Mouse (Mus musculus): ENCODE data around the gene March8. TPM values are rescaled to one million over a fixed set of nuclear protein-coding genes. Genes with fewer than 3 reads are reported as not detected.

Gene March8
- polyA plus RNA-seq, 1 experiment from 2014 or later: 29.4 TPM

- Histone ChIP-seq H3K4me2 (replicated peaks; ENCODE audit: low read depth) (no peak overlapping the region), H3K9me3 (ENCODE audit: control insufficient read depth) (no peaks in the 10 kb centered on the region), H3K36me3 (ENCODE audit: control insufficient read depth, insufficient read depth) (no peaks in the 10 kb centered on the region), H3K27me3 (replicated peaks; ENCODE audit: control insufficient read depth, insufficient read depth, low read length) (no peaks in the 10 kb centered on the region), H3K4me1 (replicated peaks; ENCODE audit: control insufficient read depth, insufficient read depth, low read length) (no peaks in the 10 kb centered on the region), H3K4me3 (ENCODE audit: low read depth, low read length) (no peak overlapping the region), H3K27ac (ENCODE audit: low read depth, low read length) (no peak overlapping the region), H3K9ac (ENCODE audit: low read depth, low read length) (no peak overlapping the region)
- WGBS: 40% methylated on average over 2 of the region's 2 CpGs
- no peak for ATAC-seq
- peak; percentile 68 for TF ChIP-seq CTCF (IDR thresholded peaks at IDR 0.05; ENCODE audit: low read depth)
Measured at GRCm38 (mm10) chr6:116423664-116424063, 85.8 kb downstream of the March8 start.

GRCm38 (mm10) chr6:116427552-116427951, 89.7 kb downstream of the March8 start:
- no peak overlapping the region for H3K4me2 ChIP-seq (replicated peaks; ENCODE audit: low read depth)
- no peaks in the 10 kb centered on the region for H3K4me1 ChIP-seq (replicated peaks; ENCODE audit: control insufficient read depth, insufficient read depth, low read length)
- H3K27ac ChIP-seq (ENCODE audit: low read depth, low read length): no peak overlapping the region
- no peak for ATAC-seq
- no peak overlapping the region for H3K9ac ChIP-seq (ENCODE audit: low read depth, low read length)
- H3K36me3 ChIP-seq (ENCODE audit: control insufficient read depth, insufficient read depth): no peaks in the 10 kb centered on the region
- no peak overlapping the region for H3K4me3 ChIP-seq (ENCODE audit: low read depth, low read length)
- no peaks in the 10 kb centered on the region for H3K27me3 ChIP-seq (replicated peaks; ENCODE audit: control insufficient read depth, insufficient read depth, low read length)
- WGBS: 74% methylated on average over 3 of the region's 3 CpGs
- TF ChIP-seq CTCF (IDR thresholded peaks at IDR 0.05; ENCODE audit: low read depth): no peak
- H3K9me3 ChIP-seq (ENCODE audit: control insufficient read depth): no peaks in the 10 kb centered on the region

GRCm38 (mm10) chr6:116428282-116428681, 90.5 kb downstream of the March8 start:
- H3K4me3 ChIP-seq (ENCODE audit: low read depth, low read length): no peak overlapping the region
- H3K27me3 ChIP-seq (replicated peaks; ENCODE audit: control insufficient read depth, insufficient read depth, low read length): no peaks in the 10 kb centered on the region
- H3K36me3 ChIP-seq (ENCODE audit: control insufficient read depth, insufficient read depth): no peaks in the 10 kb centered on the region
- H3K9ac ChIP-seq (ENCODE audit: low read depth, low read length): no peak overlapping the region
- 56% methylated on average over 5 of the region's 5 CpGs for WGBS
- TF ChIP-seq CTCF (IDR thresholded peaks at IDR 0.05; ENCODE audit: low read depth): peak; percentile 69
- H3K27ac ChIP-seq (ENCODE audit: low read depth, low read length): no peak overlapping the region
- no peak for ATAC-seq
- no peaks in the 10 kb centered on the region for H3K4me1 ChIP-seq (replicated peaks; ENCODE audit: control insufficient read depth, insufficient read depth, low read length)
- no peak overlapping the region for H3K4me2 ChIP-seq (replicated peaks; ENCODE audit: low read depth)
- no peaks in the 10 kb centered on the region for H3K9me3 ChIP-seq (ENCODE audit: control insufficient read depth)

- H3K9me3 ChIP-seq (ENCODE audit: control insufficient read depth): no peaks in the 10 kb centered on the region
- H3K36me3 ChIP-seq (ENCODE audit: control insufficient read depth, insufficient read depth): no peaks in the 10 kb centered on the region
- 77% methylated on average over 6 of the region's 6 CpGs for WGBS
- H3K27ac ChIP-seq (ENCODE audit: low read depth, low read length): no peak overlapping the region
- TF ChIP-seq CTCF (IDR thresholded peaks at IDR 0.05; ENCODE audit: low read depth): no peak
- no peaks in the 10 kb centered on the region for H3K27me3 ChIP-seq (replicated peaks; ENCODE audit: control insufficient read depth, insufficient read depth, low read length)
- ATAC-seq: no peak
- H3K4me2 ChIP-seq (replicated peaks; ENCODE audit: low read depth): no peak overlapping the region
- H3K9ac ChIP-seq (ENCODE audit: low read depth, low read length): no peak overlapping the region
- no peak overlapping the region for H3K4me3 ChIP-seq (ENCODE audit: low read depth, low read length)
- no peaks in the 10 kb centered on the region for H3K4me1 ChIP-seq (replicated peaks; ENCODE audit: control insufficient read depth, insufficient read depth, low read length)
Measured at GRCm38 (mm10) chr6:116438864-116439263, 101.0 kb downstream of the March8 start.

- WGBS: 75% methylated on average over 6 of the region's 6 CpGs
Measured at GRCm38 (mm10) chr6:116439531-116439930, 101.7 kb downstream of the March8 start.

GRCm38 (mm10) chr6:116440447-116440846, 102.6 kb downstream of the March8 start:
- Histone ChIP-seq H3K4me2 (replicated peaks; ENCODE audit: low read depth) (no peak overlapping the region), H3K9ac (ENCODE audit: low read depth, low read length) (no peak overlapping the region), H3K27me3 (replicated peaks; ENCODE audit: control insufficient read depth, insufficient read depth, low read length) (no peaks in the 10 kb centered on the region), H3K9me3 (ENCODE audit: control insufficient read depth) (no peaks in the 10 kb centered on the region), H3K36me3 (ENCODE audit: control insufficient read depth, insufficient read depth) (no peaks in the 10 kb centered on the region), H3K4me1 (replicated peaks; ENCODE audit: control insufficient read depth, insufficient read depth, low read length) (no peaks in the 10 kb centered on the region), H3K4me3 (ENCODE audit: low read depth, low read length) (no peak overlapping the region), H3K27ac (ENCODE audit: low read depth, low read length) (no peak overlapping the region)
- 75% methylated on average over 4 of the region's 4 CpGs for WGBS
- no peak for TF ChIP-seq CTCF (IDR thresholded peaks at IDR 0.05; ENCODE audit: low read depth)
- no peak for ATAC-seq

More at GRCm38 (mm10) chr6:116439531-116439930, 101.7 kb downstream of the March8 start:
- H3K4me3 ChIP-seq (ENCODE audit: low read depth, low read length): no peak overlapping the region
- no peak overlapping the region for H3K4me2 ChIP-seq (replicated peaks; ENCODE audit: low read depth)
- H3K4me1 ChIP-seq (replicated peaks; ENCODE audit: control insufficient read depth, insufficient read depth, low read length): no peaks in the 10 kb centered on the region
- H3K27me3 ChIP-seq (replicated peaks; ENCODE audit: control insufficient read depth, insufficient read depth, low read length): no peaks in the 10 kb centered on the region
- no peaks in the 10 kb centered on the region for H3K9me3 ChIP-seq (ENCODE audit: control insufficient read depth)
- TF ChIP-seq CTCF (IDR thresholded peaks at IDR 0.05; ENCODE audit: low read depth): no peak
- no peak overlapping the region for H3K9ac ChIP-seq (ENCODE audit: low read depth, low read length)
- no peak for ATAC-seq
- H3K36me3 ChIP-seq (ENCODE audit: control insufficient read depth, insufficient read depth): no peaks in the 10 kb centered on the region
- H3K27ac ChIP-seq (ENCODE audit: low read depth, low read length): no peak overlapping the region

- no peak for ATAC-seq
- Histone ChIP-seq H3K4me1 (replicated peaks; ENCODE audit: control insufficient read depth, insufficient read depth, low read length) (no peaks in the 10 kb centered on the region), H3K27me3 (replicated peaks; ENCODE audit: control insufficient read depth, insufficient read depth, low read length) (no peaks in the 10 kb centered on the region), H3K4me3 (ENCODE audit: low read depth, low read length) (no peak overlapping the region), H3K4me2 (replicated peaks; ENCODE audit: low read depth) (no peak overlapping the region), H3K9me3 (ENCODE audit: control insufficient read depth) (no peaks in the 10 kb centered on the region), H3K9ac (ENCODE audit: low read depth, low read length) (no peak overlapping the region), H3K27ac (ENCODE audit: low read depth, low read length) (no peak overlapping the region), H3K36me3 (ENCODE audit: control insufficient read depth, insufficient read depth) (no peaks in the 10 kb centered on the region)
- WGBS: 64% methylated on average over 4 of the region's 4 CpGs
- TF ChIP-seq CTCF (IDR thresholded peaks at IDR 0.05; ENCODE audit: low read depth): no peak
Measured at GRCm38 (mm10) chr6:116440849-116441248, 103.0 kb downstream of the March8 start.
